Mouse (Mus musculus): Measurements from ENCODE around the gene Dst. TPM values are rescaled to one million over a fixed set of nuclear protein-coding genes. Genes with fewer than 3 reads are reported as not detected.

Gene Dst
- total RNA-seq, 2 experiments from 2014 or later: 249 to 270 TPM

DNA sequence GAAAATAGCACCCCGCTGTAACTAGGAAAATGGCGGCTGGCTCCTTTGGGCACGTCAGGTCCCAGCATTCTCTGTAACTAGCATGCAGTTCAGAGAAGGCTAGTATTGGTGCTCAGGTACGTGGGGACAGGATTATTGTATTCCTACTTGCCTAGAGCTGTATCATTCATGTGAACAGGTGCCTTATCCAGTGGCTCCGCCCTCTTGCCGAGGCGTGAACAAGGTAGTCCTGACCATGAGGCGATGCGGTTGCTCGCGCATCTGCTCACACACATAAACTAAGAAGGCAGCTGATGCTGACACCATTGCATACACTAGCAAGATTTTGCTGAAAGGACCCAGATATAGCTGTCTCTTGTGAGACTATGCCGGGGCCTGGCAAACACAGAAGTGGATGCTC, 401.4 kb downstream of the Dst start:
- intact Hi-C loops (cut with DNase I): no loop called here
- DNase-seq (ENCODE audit: extremely low spot score in 1 of 2, low spot score in 2 of 2): no peak

DNA sequence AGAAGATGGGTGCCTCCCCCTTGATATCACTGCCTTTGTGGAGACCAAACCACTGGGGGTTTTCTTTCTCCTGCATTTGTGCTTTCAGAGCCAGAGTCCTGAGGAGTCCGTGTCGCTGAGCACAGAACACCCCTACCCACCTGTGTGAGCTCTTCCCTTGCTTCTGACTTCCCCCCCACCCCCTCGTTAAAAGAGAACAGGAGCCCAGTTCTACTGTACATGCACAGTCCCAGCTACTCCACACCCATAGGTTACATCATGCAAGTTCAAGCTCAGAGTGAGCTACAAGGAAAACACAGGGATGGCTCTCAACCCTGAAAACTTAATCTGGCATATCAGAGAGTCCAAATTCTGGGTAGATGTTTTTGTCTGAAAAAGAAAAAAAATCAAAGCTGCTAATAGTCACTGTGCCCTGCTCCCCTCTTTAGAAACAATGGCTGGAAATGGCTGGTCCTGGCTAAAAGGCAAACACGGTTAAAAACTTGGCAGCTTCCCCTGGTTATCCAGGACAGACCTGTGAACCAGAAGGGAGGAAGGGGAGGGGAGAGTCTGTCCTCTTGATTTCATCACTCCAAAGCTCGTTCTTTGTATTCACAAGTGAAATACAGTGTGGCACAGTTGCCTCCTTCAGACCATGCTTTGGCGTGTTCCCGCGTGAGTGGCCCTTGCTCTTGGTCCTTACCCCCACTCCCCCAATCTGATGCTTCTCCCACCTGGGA, 402.7 kb downstream of the Dst start:
- intact Hi-C loops (cut with DNase I): no loop called here
- no peak for DNase-seq (ENCODE audit: extremely low spot score in 1 of 2, low spot score in 2 of 2)

DNA sequence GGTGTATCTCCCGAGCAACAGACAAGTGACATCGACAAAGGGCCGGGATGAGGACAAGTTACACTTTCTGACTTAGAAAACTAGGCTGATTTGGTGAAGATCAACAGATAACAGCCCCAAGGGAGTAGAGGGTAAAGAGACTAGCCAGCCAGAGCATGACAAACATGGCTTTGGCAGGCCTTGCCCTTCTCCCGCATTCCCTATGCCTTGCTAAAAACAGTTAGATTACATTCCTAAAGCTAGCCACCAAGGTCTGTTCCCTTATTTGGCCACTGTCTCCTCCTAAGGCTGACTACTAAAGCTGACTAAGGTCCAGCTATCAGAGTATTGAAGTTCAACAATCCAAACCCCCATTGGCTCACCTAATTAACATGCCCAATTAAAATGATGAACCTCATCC, 404.8 kb downstream of the Dst start:
- intact Hi-C loops (cut with DNase I): no loop called here
- DNase-seq (ENCODE audit: extremely low spot score in 1 of 2, low spot score in 2 of 2): no peak

DNA sequence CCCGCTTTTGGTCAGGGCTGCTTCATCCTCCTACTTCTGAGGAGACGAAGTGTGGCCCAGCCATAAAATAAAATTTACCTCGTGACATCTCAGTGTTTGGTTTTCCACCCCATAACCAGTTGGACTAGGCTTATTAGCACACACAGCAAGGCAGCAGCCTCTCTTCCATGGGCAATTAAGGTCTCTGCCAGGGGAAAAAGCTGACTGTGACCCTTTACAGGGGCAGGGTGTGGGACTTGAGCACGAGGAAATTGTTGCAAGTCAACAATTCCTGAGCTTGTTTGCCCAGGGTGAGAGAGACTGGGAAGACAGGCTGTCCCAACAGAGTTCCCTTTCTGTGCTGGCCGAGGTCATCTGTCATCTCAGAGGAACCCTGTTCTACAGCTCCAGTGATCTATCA, 407.4 kb downstream of the Dst start:
- intact Hi-C loops (cut with DNase I): no loop called here

DNA sequence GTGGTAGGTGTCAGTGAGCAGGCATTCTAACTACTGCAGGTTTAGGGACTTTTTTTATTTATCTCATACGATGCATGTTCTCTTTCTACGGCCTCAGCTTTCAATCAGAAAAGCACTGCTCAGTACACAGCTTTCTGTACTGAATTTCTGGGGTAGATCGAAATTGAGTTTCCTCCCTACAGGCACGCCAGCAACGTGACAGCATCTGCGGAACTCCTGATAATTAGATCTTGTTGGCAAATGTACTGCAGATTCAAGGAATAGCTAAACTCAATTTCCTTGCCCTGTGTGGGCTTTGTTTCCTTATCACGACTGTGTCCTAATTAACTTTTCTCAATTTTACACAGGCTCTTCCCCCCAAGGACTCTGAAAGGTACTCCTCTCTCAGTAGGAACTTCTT, 416.2 kb downstream of the Dst start:
- no peak for DNase-seq (ENCODE audit: extremely low spot score in 1 of 2, low spot score in 2 of 2)
- intact Hi-C loops (cut with DNase I): loop anchor here (5.0 kb wide), 1 partner anchor 73 kb away; no protein-coding TSS in a partner anchor

More for the DNA sequence above, 407.4 kb downstream of the Dst start:
- DNase-seq (ENCODE audit: extremely low spot score in 1 of 2, low spot score in 2 of 2): no peak

DNA sequence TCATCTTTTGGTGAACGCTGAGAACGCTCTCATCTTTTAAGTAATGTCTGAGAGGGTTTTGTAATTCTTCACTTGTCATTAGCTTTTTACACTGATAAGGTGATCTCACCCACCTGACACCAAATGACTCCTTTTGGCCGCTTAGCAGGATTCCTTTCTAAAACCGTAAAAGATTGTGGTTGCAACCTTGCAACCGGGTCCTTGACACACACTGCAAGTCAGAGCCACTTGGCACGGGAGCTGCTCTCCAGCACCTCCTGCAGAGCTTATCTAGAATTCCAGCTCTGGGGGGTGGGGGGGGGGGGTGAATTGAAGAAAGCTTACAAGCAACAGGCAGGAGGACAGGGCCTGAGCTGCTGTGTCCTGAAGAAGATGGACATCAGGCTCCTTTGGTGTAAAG, 420.6 kb downstream of the Dst start:
- intact Hi-C loops (cut with DNase I): no loop called here

DNA sequence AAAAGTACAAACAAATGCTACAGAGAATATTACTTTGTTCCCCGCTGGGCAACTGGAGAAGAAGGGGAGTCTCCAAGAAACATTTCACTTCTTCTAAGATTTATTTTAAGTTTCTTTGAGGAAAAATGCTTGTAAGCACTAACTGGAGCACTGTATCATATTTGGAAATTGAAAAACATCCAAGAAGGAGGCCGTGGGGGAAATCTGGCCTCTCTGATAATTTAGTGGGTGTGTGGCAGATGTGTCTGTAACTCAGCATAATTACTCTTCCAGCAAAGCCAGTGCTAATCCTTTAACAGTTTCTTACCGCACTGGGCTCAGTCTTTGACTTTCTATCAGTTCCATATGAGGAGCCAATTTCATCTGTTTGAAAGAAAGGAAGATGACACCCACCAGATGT, 423.7 kb downstream of the Dst start:
- no peak for DNase-seq (ENCODE audit: extremely low spot score in 1 of 2, low spot score in 2 of 2)
- intact Hi-C loops (cut with DNase I): no loop called here

More for the DNA sequence above, 420.6 kb downstream of the Dst start:
- DNase-seq (ENCODE audit: extremely low spot score in 1 of 2, low spot score in 2 of 2): no peak

Small RNAs within 50 kb of the gene (microRNA-seq; reads per million reads assigned to microRNA genes)
- gene Mir6896: not detected

Other genes starting within 250 kb of the Dst start
- 1 to 10 TPM; 8.5 to 9.0 TPM for gene Prim2, start 238.4 kb upstream of the Dst start, total RNA-seq (2021)
- gene Rab23, start 188.3 kb upstream of the Dst start, total RNA-seq (2021): 10 to 100 TPM; 30.8 to 33.8 TPM
- gene Bag2, start 150.4 kb upstream of the Dst start, total RNA-seq (2021): 10 to 100 TPM; 14.0 to 16.9 TPM
- gene Zfp451, start 93.6 kb upstream of the Dst start, total RNA-seq (2021): 10 to 100 TPM; 62.5 to 63.8 TPM
- gene Bend6, start 409 bp upstream of the Dst start, total RNA-seq (2021): 100 to 1,000 TPM; 178 to 184 TPM